Mouse (Mus musculus): ENCODE measurements around the gene Ifnlr1. TPM values are rescaled to one million over a fixed set of nuclear protein-coding genes. Genes with fewer than 3 reads are reported as not detected.
A peak's percentile ranks its signal among the peaks of the same experiment; 100 is the strongest.
"Not testable (repeated sequence)": the region's sequence is repeated elsewhere in the genome, so short reads cannot be mapped to it uniquely, and the experiment has no call there.

The Ifnlr1 gene
- 0.24 and 0.29 TPM in 2 replicates for polyA plus RNA-seq (2015; fragmentation: Nextera tagmentation; extraction: Ambion mirVana)

DNA sequence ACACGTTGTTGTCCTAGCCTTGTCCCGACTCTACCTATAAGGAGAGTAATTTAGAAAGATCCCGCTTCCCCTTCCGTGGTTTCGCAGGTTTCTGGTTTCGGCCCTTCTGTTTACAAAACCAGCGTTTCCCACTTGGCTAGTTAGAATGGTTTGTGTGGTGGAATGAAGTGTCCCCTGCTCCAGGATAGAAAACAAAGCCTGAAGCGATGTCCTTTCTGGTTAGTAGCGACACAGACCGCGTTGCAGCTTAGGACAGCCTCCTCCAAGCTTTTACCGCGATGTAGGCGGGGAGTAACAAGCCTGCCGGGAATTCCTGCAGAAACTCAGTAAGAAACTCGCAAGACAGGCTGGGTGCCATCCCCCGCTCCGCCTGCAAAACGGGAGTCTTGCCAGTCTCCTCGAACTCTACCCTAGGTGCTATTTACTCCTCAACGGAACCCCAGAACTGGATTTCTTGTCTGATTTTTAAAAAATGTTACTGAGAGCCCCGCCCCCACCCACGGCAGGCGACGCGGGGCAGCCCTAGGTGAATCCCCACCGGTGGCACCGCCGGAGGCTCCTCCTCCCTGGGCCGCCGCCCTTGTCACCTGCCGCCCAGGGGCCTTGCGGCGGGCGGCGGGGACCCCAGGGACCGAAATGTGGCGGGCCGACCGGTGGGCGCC is at the start of gene Ifnlr1:
Ifnlr1 (plus strand) TSS at position 382 of the 662 bp plus-strand sequence.
- no peak for DNase-seq (ENCODE audit: low spot score)

DNA sequence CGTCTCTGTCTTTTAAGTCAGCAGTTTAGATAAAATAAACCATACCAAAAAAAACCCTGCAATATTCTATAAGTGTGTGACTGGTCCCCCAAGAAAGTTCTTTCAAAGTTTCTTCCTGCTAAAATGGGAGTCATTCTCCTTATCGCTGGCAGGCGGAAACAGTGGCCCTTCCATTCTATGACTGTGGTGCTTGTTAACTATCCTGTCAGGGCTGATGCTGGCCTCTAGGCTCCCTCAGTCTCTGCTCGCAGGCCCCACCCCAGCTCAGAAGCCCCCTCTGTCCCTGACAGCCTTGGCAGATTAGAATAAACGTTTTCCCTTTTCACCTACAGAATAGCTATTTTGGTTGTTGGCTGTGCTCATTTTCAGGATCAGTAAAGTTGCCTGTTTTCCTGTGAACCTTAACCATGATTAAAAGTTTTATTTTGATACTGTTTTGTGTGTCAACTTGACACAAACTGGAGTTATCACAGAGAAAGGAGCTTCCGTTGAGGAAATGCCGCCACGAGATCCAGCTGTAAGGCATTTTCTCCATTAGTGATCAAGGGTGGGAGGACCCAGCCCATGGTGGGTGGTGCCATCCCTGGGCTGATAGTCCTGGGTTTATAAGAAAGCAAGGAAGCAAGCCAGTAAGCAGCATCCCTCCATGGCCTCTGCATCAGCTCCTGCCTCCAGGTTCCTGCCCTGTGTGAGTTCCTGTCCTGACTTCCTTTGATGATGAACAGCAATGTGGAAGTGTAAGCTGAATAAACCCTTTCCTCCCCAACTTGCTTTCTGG is 44.6 kb upstream of the Ifnlr1 start:
- DNase-seq (ENCODE audit: low spot score), result not testable (repeated sequence)

DNA sequence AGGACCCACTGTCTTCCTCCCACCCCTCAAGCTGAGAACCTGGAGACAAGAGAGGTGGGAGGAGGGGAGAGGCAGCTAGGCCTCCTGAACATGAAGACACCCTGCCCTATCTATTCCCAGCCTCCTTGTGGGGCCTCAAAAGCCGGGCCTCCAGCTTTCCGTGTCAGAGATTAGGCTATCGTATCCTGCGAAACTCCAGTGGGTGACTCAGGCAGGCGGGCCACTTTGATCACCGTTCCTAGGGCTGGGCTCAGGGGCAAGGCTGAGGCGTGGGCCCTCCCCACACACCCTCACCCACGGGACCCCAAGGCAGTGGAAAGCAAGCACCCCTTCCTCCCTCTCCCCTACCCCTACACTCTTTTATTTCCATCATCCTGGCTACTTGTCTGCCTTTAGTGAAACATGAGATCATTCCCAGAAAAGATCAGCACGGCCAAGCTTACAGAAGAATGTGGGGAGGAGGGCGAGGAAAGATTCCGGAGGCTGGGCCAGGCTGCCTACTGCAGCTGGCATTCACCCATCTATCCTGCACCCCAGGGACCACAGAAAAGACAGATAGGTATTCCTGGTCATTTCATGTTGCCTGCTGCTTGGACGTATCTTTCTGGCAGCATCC is 41.0 kb upstream of the Ifnlr1 start:
- DNase-seq (ENCODE audit: low spot score), result no peak

DNA sequence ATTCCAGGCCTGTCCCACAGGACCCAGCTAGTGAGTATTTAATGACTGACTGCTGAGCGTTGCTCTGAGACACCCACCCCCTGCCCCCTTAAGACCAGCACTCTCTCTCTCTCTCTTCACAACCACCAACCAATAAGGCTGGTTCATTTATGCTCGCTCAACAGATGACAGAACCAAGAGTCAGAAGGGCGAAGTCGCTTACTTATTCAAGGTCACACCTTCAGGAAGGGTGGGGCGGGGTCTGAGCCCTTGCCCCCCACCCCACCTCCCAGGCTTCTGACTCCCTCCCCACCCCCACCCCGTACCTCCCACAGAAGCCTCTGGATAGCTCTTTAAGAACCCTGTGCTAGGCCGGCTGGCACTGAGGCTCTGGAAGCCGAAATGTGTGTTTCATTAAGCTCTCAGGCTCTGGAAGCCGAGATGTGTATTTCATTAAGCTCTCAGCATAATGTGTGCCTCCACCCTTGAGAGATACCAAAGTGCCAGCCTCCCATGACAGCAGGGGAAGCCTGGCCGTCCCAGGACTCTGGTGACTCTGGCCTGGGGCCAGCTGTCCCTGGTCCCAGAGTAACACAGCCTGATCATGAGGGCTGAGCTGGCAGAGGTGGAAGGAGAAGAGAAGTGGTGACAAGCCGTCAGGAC is 33.0 kb upstream of the Ifnlr1 start:
- no peak for DNase-seq (ENCODE audit: low spot score)

DNA sequence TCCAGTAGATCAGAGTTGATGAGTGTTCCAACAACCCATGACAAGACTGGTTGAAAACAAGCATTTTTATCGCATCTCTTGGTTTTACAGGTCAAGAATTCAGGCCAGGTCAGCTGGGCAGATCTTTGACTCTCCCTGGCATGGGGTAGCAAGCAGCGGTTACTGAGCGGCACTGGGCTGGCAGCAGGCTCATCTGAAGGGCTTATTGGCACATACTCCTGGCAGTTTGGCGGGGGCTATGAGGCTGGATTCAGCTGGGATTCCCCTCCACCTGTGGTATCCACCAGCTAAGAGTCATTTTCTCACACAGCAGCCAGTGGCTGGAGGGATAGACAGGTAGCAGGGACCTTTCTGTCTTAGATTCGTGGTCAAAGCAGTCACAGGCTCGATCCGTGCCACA is 32.1 kb upstream of the Ifnlr1 start:
- no peak for DNase-seq (ENCODE audit: low spot score)

DNA sequence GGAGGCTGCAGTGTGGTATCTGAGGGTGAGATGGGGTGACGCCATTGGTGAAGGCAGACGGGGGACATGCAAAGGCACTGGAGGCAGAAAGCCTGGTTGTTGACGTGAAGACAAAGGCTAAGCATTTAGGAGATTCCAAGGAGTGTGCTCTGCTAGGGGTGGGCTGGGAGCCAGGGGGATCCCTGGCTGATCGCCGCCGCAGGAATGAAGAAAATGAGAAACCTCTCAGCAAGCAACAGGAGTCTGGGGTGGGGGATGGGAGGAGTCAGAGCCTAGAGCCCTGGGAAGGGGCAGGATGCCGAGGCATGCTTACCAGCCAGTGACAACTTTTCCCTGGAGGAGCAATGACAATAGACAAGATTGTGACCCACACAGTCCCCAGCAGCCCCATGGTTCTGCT is 30.6 kb upstream of the Ifnlr1 start:
- DNase-seq (ENCODE audit: low spot score), result no peak

DNA sequence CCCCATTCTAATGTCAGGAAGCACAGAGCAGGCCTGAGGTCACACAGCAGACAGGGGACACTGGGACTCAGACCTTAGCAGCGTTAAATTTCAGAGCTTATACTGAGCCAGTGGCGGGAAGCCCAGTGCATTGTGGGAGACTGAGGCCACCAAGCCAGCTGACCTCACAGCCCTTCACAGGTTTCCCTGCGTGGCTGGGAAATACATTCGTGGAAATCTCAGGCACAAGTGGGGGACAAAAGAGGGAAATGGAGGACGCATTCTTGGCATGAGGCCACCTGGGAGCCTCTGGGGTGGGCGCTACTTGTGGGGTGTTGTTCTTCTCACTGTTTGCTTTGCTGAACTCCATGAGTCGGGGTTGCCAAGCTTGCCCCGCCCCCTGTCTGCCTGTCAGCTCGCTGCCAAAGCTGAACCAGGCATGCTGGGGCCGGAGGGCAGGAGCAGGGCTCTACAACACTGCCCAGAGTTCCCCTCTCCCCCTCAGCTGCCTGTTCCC is 29.9 kb upstream of the Ifnlr1 start:
- DNase-seq (ENCODE audit: low spot score), result no peak

DNA sequence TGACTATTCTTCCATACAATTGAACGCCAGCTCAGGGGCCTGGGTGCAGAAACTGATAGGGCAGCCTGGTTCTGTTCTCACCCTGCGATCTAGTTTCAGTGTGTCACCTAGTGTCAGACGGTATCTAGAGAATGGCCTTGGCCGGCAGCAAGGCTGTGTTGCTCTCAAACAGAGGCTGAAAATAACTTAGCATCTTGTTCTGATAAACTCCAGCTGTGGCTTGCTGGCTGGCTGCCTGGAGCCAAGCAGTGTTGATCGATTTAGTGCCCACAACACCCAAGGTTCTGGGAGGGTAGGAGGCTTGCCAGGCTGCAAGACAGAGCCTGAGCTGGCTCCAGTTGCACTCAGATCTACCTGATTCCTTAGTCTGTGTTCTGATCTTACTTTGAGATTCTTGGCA is 27.6 kb upstream of the Ifnlr1 start:
- DNase-seq (ENCODE audit: low spot score), result no peak

DNA sequence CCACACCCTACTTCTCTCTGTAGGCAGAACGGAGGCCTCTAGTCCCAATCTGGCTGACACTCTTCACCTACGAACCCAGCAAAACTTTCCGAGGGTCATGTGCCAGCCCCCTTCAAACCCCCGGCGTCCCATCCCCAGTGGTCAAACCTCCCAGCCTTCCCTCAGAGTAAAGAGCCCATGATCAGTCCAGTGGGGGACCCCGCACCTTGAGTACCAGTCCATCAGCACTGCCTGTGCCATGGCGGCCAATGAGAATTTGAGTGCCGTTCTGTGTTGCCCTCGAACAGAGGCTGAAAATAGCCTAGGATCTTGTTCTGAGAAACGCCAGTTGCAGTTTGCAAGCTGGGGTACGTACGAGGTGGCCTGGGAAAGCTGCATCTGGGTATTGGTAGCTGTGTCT is 27.2 kb upstream of the Ifnlr1 start:
- no peak for DNase-seq (ENCODE audit: low spot score)

DNA sequence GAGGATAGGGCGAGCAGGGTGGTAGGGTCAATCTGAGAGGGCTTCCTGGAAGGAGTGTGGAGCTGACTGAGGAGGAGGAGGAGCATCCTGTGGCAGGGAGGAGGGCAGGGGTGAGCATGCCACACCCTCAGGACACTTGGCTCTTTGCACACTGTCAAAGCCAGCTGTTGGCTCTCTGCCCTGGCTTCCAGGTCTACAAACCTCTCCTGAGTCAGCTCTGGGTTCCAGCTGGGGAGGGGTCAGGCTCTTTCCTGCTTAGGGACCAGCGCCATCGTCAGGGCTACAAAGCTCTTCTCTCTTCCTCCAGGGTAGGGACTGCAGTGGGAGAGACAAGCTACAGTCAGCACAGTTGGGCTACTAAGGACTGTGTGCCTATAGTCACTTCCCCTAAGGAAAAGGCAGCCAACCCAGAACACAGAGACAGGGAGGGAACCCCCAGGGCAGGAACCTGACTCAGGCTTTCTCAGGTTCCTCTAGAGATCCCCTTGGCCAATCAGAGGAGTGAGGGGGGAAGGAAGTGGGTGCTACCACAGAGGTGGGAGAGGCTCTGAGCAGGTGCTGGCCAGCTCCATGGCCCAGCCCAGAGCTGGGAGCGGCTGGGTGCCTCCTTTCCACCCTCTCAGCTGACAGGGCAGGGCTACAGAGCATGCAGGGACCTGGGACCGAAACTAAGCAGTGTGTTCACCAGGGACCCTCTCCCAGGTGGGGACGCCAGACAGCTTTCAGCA is 24.8 kb upstream of the Ifnlr1 start:
- peak; percentile 63 for DNase-seq (ENCODE audit: low spot score)

DNA sequence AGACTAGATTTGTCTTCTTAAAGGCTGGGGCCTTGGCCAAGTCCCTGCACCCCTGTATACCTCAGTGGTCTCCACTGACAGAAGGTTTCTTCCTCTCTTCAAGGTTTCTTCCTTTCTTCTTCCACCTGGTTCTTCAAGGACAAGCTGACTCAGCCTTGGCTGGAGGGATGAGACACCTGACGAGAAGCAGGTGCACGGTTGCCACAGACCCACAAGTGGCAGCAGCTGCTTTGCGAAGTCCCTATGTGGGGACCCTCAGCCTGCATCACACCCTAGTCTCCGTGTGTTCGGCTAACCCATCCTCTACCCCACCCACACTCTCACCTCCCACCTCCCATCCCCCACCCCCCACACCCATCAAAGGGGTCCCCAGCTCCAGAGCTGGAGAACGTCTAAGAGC is 24.1 kb upstream of the Ifnlr1 start:
- peak; percentile 39 for DNase-seq (ENCODE audit: low spot score)

DNA sequence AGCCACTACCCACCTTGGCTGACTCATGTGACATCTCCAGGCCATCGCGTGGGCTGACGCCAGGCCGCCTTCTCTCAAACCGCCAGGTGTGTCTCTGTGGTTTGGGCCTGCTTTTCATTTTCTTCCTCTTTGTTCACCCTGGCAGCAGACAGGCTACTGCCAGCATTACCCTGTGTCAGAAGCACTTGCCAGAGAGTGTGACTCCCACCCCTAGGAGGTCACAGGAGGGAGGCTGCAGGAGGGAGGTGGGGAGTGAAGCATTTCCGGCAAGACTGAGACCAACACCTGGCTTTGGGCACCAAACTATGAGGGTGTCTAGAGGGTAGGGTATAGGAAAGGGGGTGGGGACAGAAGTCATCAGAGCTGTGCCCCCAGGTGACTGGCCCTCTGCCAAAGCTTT is 21.4 kb upstream of the Ifnlr1 start:
- peak; percentile 63 for DNase-seq (ENCODE audit: low spot score)

DNA sequence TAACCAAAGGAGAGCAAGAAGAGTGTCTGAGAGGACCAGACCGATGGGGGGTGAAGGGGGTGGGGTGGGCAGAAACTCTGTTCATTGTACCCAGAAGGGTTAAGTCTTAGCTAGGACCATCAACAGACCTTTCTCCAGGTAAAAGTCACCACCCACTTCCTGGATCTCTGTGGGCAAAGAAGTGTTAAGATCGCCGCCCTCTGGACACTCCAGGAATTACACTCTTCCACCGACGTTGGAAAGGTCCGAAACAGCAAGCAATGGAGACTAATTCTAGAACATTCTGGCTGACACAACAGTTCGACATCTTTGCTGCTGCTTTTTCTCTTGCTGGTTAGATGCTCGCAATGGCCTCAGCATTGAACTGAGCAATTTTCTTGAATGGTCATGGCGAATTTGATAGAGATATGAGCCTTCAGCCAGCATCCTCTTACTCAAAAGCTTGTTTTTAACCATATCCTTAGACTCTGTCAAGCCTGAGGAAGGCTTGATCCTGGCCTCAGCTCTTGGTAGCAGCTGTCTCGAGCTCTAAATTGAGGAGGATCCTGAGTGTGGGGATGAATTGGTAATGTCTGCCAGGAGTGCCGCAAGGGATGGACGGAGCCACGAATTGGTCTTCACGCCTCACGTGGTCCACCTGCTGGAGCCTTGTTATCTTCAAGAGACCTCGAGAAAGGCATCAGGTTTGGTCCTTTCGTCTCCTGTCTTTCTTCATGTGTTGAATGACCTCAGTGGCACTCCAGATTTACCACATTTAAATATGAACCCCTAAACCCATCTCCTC is 19.7 kb upstream of the Ifnlr1 start:
- peak; percentile 69 for DNase-seq (ENCODE audit: low spot score)

DNA sequence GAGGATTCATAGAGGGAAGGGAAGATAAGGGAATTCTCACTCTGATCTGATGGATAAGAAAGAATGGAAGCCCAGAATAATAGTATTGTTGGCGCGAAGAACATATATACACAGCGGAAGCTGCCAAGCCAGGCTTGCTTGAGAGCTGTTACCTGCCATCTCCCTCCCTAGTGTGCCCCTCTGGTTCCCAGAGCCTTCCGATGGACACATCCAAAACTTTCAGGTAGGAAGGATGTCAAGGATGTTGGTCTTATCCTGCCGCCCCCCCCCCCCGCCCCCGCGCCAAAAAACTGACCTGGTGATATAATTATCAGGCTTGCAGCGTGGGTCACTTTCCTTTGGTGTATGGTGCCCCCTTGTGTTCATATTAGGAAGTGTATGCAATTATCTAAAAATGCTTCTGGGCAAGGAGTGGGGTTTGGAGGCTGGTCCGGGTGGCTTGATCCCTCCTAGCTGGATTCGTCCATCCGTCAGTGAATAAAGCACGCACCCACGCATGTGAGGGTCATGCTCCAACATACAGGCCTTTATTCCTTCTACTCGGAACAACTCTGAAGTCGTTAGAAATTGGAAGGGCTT is 18.7 kb upstream of the Ifnlr1 start:
- DNase-seq (ENCODE audit: low spot score), result peak; percentile 39

DNA sequence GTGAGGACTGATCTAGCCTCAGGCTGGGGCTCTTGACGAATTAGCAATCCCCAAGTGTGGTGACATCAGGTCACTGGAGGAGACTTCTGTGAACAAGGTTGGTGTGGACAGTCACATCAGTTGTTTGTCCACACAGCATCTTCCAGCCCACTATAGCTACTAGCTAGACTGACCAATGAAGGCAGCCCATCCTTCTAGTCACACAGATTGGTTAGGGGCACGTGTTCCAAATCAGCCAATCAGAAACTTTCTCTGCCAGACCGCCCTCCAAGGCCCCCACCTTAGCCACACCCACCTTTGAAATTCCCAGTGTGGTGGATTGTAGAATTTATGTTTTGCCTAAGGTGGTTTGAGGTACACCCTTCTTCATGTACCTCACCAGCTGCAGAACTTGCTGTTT is 12.6 kb upstream of the Ifnlr1 start:
- DNase-seq (ENCODE audit: low spot score), result no peak

DNA sequence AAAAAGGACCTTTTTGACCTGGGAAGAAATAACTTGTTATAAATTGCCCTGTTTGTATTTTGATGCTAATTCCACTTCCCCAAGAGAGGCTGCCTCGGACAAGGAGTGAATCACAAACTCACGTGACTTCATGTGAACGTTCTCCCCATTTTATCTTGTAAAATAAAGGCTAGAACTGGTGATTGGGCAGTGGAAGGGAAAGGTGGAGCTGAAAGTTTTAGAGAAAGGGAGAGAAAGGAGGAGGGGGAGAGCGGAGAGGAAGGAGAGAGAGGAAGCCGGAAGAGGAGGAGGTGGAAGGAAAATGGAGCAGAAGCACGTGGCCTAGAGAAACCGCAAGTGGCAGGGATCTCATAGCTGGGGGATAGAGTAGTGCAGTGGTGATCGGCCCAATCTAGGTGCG is 11.1 kb upstream of the Ifnlr1 start:
- DNase-seq (ENCODE audit: low spot score), result no peak

DNA sequence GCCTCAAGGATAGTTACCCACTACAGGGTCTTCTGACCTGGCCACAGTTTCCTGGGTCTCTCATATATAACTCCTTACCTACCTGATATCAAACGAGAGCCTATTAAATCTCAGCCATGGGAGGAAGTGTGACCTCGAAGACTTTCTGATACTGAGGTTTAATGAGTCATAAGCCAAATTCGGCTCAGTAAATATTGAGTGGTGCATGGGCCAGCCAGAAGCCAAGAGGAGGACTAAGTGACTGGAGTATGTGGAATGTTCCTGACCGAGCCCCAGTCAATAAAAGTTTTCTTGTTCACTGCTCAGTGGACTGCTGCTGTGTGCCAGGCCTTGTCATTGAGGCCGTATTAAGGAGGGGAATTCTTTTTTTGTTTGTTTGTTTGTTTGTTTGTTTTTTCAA is 9.6 kb upstream of the Ifnlr1 start:
- DNase-seq (ENCODE audit: low spot score), result no peak

DNA sequence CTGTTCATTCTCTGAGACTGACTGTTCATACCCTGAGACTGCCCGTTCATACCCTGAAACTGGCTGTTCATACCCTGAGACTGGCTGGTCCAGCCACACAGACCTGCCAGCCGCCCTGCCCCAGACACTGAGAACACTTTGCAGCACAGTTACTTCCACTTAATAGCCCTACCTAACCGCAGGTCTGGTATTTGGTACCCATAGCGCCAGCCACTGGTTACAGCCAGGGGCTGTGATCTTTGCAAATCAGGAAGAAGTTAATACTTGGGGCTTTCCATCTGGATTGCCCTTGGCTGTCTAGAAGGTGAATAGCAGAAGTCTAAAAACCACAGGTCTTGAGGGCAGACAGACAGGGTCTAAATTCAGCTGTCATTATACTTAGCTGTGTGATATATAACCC is 6.8 kb upstream of the Ifnlr1 start:
- DNase-seq (ENCODE audit: low spot score), result no peak

DNA sequence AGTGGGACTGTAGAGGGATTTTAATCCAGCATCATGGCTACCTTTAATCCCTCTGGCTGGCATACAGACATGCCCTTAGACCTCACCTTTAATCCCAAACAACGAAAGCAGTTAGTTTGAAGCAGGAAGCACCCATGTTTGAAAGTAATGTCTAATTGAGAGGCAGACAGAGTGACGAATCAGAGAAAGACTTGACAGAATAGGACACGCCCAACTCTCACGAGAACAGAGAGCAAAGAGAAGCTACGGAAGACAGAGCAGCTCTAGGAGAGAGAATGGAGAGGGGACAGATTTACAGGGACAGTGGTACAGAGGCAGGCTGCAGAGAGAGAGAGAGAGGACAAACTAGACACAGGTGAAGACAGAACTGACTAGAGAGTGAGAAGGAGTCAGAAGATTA is 4.3 kb upstream of the Ifnlr1 start:
- no peak for DNase-seq (ENCODE audit: low spot score)

DNA sequence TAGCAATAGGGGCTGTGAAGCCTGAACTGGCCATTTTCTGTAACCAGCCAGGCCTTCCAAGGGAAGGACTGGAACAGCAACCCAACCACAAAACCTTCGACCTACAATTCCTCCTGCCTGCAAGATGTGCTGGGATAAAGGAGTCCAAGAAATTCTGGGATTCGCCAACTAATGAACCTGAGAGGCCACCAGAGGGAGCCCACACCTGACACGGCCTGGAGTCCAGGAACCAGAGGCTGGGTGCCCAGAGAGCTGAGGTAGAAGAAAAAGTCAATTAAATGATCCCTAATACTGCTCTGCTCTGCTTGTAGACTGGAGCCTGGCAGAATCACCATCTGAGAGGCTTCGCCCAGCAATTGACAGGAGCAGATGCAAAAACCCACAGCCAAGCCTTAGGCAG is 2.5 kb upstream of the Ifnlr1 start:
- DNase-seq (ENCODE audit: low spot score), result no peak
